Mouse (Mus musculus): ENCODE data around the gene Foxp1.

- TF ChIP-seq CTCF (IDR thresholded peaks at IDR 0.05; ENCODE audit: control insufficient read depth, insufficient read depth, low read length) = no peak
- no peak for TF ChIP-seq POLR2A (IDR thresholded peaks at IDR 0.05; ENCODE audit: borderline replicate concordance, control insufficient read depth, low read depth, low read length)
Measured at GRCm38 (mm10) chr6:99338174-99338573, 184.3 kb downstream of the Foxp1 start.

All from bone marrow, adult 2 months (tissue).